Mouse (Mus musculus) spleen, postnatal 4 days (tissue): ENCODE measurements around the gene Prss56.

Experiments
- DNase-seq, 2 experiments: peaks; one replicate each; pipeline ENCODE4 v3.0.0; 2022; ENCODE audit warnings: low spot score in 2 of 2

Prss56 gene

GRCm38 (mm10) chr1:87185526-87185925, 2.4 kb downstream of the Prss56 start:
- DNase-seq, result no peak

GRCm38 (mm10) chr1:87186261-87187036, 3.3 kb downstream of the Prss56 start:
- no peak for DNase-seq

- peak; percentile 41 to 81 for DNase-seq
These were observed 3.9 kb downstream of the Prss56 start for GRCm38 (mm10) chr1:87187037-87187355.

GRCm38 (mm10) chr1:87190429-87190828, 7.3 kb downstream of the Prss56 start, which contains the start of gene Chrnd:
Gene Chrnd (plus strand): TSS chr1:87190607.
- DNase-seq, result no peak

- DNase-seq, result no peak
These were observed 14.2 kb downstream of the Prss56 start for GRCm38 (mm10) chr1:87197296-87197695.

- DNase-seq, result no peak
These were observed 15.3 kb downstream of the Prss56 start for GRCm38 (mm10) chr1:87198119-87199065.

GRCm38 (mm10) chr1:87200811-87201210, 17.7 kb downstream of the Prss56 start:
- DNase-seq, result no peak

GRCm38 (mm10) chr1:87201848-87202247, 18.7 kb downstream of the Prss56 start:
- no peak for DNase-seq

- no peak for DNase-seq
These were observed 20.7 kb downstream of the Prss56 start for GRCm38 (mm10) chr1:87203779-87204178.

- DNase-seq, result no peak
These were observed 21.4 kb downstream of the Prss56 start, which contains the start of gene Chrng for GRCm38 (mm10) chr1:87204465-87204864. Gene Chrng (plus strand): TSS chr1:87204657.

GRCm38 (mm10) chr1:87205038-87205437, 21.9 kb downstream of the Prss56 start:
- DNase-seq, result no peak

- DNase-seq, result no peak
These were observed 22.4 kb downstream of the Prss56 start for GRCm38 (mm10) chr1:87205502-87205901.

GRCm38 (mm10) chr1:87206339-87206738, 23.2 kb downstream of the Prss56 start:
- no peak for DNase-seq

GRCm38 (mm10) chr1:87211431-87211830, 28.3 kb downstream of the Prss56 start:
- no peak for DNase-seq

GRCm38 (mm10) chr1:87213735-87214704, 30.9 kb downstream of the Prss56 start, which contains the start of gene Eif4e2:
Gene Eif4e2 (plus strand): TSS chr1:87213914.
- DNase-seq, result peak; percentile 93 to 96

- DNase-seq, result no peak
These were observed 31.6 kb downstream of the Prss56 start for GRCm38 (mm10) chr1:87214748-87215147.

GRCm38 (mm10) chr1:87217938-87218337, 34.8 kb downstream of the Prss56 start:
- no peak for DNase-seq

- no peak for DNase-seq
These were observed 42.6 kb downstream of the Prss56 start for GRCm38 (mm10) chr1:87225739-87226138.

GRCm38 (mm10) chr1:87226409-87227159, 43.5 kb downstream of the Prss56 start:
- no peak for DNase-seq

GRCm38 (mm10) chr1:87227160-87227550, 44.0 kb downstream of the Prss56 start:
- no peak for DNase-seq

- no peak for DNase-seq
These were observed 47.5 kb downstream of the Prss56 start for GRCm38 (mm10) chr1:87230606-87231005.
